ENCODE assay signal across 24 mouse cellular contexts in genomic region chr2:59813457-59813856, GRCm38 (mm10).
DNase-seq lines count a peak whose midpoint lies in the region; ATAC-seq and TF ChIP-seq lines count a peak whose summit lies in the region.
"Had no signal": no experiment of that assay in that cellular context is flagged by ENCODE, and none has a peak within 500 bp of the region (broad histone marks: within the 10 kb centered on the region; RNA-seq: fewer than 3 reads in every experiment).

No protein-coding gene starts in this region.

- H3K4me1 ChIP-seq in forebrain, embryonic 13.5 days: peaks cover 14% of the 10 kb centered on the region
- H3K4me1 ChIP-seq in forebrain, postnatal 0 days (ENCODE audit: insufficient read depth): no peaks in the 10 kb centered on the region
- H3K4me1 ChIP-seq in hindbrain, postnatal 0 days (ENCODE audit: insufficient read depth, low read length): peaks cover 9% of the 10 kb centered on the region
- H3K4me1 ChIP-seq in hindbrain, embryonic 13.5 days (replicated peaks): peaks cover 14% of the 10 kb centered on the region
- H3K4me1 ChIP-seq: embryonic facial prominence, embryonic 15.5 days; limb, embryonic 12.5 days; liver, embryonic 12.5 days had no signal

- no peaks in the 10 kb centered on the region for H3K27me3 ChIP-seq in forebrain, embryonic 13.5 days
- no peaks in the 10 kb centered on the region for H3K27me3 ChIP-seq in forebrain, postnatal 0 days (ENCODE audit: insufficient read depth, low read length)
- no peaks in the 10 kb centered on the region for H3K27me3 ChIP-seq in hindbrain, postnatal 0 days (ENCODE audit: insufficient read depth, low read length)
- H3K27me3 ChIP-seq in hindbrain, embryonic 13.5 days: no peaks in the 10 kb centered on the region
- H3K27me3 ChIP-seq: embryonic facial prominence, embryonic 15.5 days; heart, embryonic 15.5 days; kidney, embryonic 15.5 days; limb, embryonic 12.5 days; liver, embryonic 12.5 days; neural tube, embryonic 15.5 days had no signal

- 80% methylated on average over 13 of the region's 13 CpGs for WGBS in forebrain, embryonic 13.5 days
- 69% methylated on average over 13 of the region's 13 CpGs for WGBS in forebrain, postnatal 0 days
- 64% methylated on average over 13 of the region's 13 CpGs for WGBS in hindbrain, postnatal 0 days
- WGBS in hindbrain, embryonic 13.5 days: 82% methylated on average over 13 of the region's 13 CpGs

- ATAC-seq in forebrain, embryonic 13.5 days: no peak
- ATAC-seq in forebrain, postnatal 0 days: no peak
- ATAC-seq in hindbrain, postnatal 0 days: peak; percentile 79
- ATAC-seq in hindbrain, embryonic 13.5 days (ENCODE audit: low FRiP score): no peak
- ATAC-seq: intestine, postnatal 0 days; liver, embryonic 12.5 days had no signal

- H3K4me2 ChIP-seq in forebrain, embryonic 13.5 days: no peak overlapping the region
- H3K4me2 ChIP-seq in forebrain, postnatal 0 days (ENCODE audit: low read depth): no peak overlapping the region
- no peak overlapping the region for H3K4me2 ChIP-seq in hindbrain, postnatal 0 days (ENCODE audit: low read depth, low read length)
- H3K4me2 ChIP-seq in hindbrain, embryonic 13.5 days: no peak overlapping the region
- H3K4me2 ChIP-seq: embryonic facial prominence, embryonic 15.5 days; heart, embryonic 15.5 days; kidney, embryonic 15.5 days; limb, embryonic 12.5 days; liver, embryonic 12.5 days; midbrain, embryonic 11.5 days; neural tube, embryonic 15.5 days had no signal

- H3K4me3 ChIP-seq in forebrain, embryonic 13.5 days: no peak overlapping the region
- no peak overlapping the region for H3K4me3 ChIP-seq in forebrain, postnatal 0 days (ENCODE audit: low read depth, low read length)
- H3K4me3 ChIP-seq in hindbrain, postnatal 0 days (ENCODE audit: low read length): no peak overlapping the region
- no peak overlapping the region for H3K4me3 ChIP-seq in hindbrain, embryonic 13.5 days
- H3K4me3 ChIP-seq: embryonic facial prominence, embryonic 15.5 days; heart, embryonic 15.5 days; kidney, embryonic 15.5 days; limb, embryonic 12.5 days; liver, embryonic 12.5 days; neural tube, embryonic 15.5 days had no signal

- DNase-seq in forebrain, postnatal 0 days: no peak
- DNase-seq in hindbrain, postnatal 0 days (ENCODE audit: low spot score): peak; percentile 62
- peak; percentile 43 for DNase-seq in brain, adult 2 months (ENCODE audit: low read depth, low spot score)
- peak; percentile 39 for DNase-seq in cerebellum, adult 9-11 months
- DNase-seq in urinary bladder, postnatal 36 days (ENCODE audit: low spot score in 2 of 2): no peak
- DNase-seq in ovary, postnatal 36 days (ENCODE audit: low spot score): no peak
- DNase-seq: gastrocnemius, postnatal 14 days; heart, adult 18-20 months; kidney, postnatal 4 days; layer of hippocampus, adult 9-11 months; lung, adult 2 months; lung, postnatal 36 days; right cerebral cortex, postnatal 4 days; thymus, adult 2 months had no signal

- no peak overlapping the region for H3K27ac ChIP-seq in forebrain, embryonic 13.5 days
- H3K27ac ChIP-seq in forebrain, postnatal 0 days (ENCODE audit: low read depth, low read length): no peak overlapping the region
- peak overlapping the region; percentile 54; the same call in 1 of the 2 replicates for H3K27ac ChIP-seq in hindbrain, postnatal 0 days
- no peak overlapping the region for H3K27ac ChIP-seq in hindbrain, embryonic 13.5 days
- H3K27ac ChIP-seq: embryonic facial prominence, embryonic 15.5 days; heart, embryonic 15.5 days; kidney, embryonic 15.5 days; limb, embryonic 12.5 days; liver, embryonic 12.5 days; neural tube, embryonic 15.5 days had no signal

- peaks cover 6% of the 10 kb centered on the region; the same call in 1 of the 2 replicates for H3K36me3 ChIP-seq in forebrain, embryonic 13.5 days (ENCODE audit: poor library complexity, severe bottlenecking)
- H3K36me3 ChIP-seq in forebrain, postnatal 0 days (ENCODE audit: insufficient read depth): no peaks in the 10 kb centered on the region
- no peaks in the 10 kb centered on the region for H3K36me3 ChIP-seq in hindbrain, postnatal 0 days (ENCODE audit: insufficient read depth, low read length)
- no peaks in the 10 kb centered on the region for H3K36me3 ChIP-seq in hindbrain, embryonic 13.5 days
- H3K36me3 ChIP-seq: liver, embryonic 12.5 days; neural tube, embryonic 15.5 days had no signal

- H3K9me3 ChIP-seq in forebrain, embryonic 13.5 days (replicated peaks): no peaks in the 10 kb centered on the region
- no peaks in the 10 kb centered on the region for H3K9me3 ChIP-seq in forebrain, postnatal 0 days (ENCODE audit: low read length)
- H3K9me3 ChIP-seq in hindbrain, postnatal 0 days (ENCODE audit: low read length): no peaks in the 10 kb centered on the region
- no peaks in the 10 kb centered on the region for H3K9me3 ChIP-seq in hindbrain, embryonic 13.5 days
- H3K9me3 ChIP-seq: embryonic facial prominence, embryonic 15.5 days; heart, embryonic 15.5 days; kidney, embryonic 15.5 days; limb, embryonic 12.5 days; liver, embryonic 12.5 days; neural tube, embryonic 15.5 days had no signal

- no peak for TF ChIP-seq CTCF in forebrain, postnatal 0 days (IDR thresholded peaks at IDR 0.05; ENCODE audit: low read depth)
- no peak for TF ChIP-seq CTCF in hindbrain, postnatal 0 days (IDR thresholded peaks at IDR 0.05; ENCODE audit: low read depth)

- H3K9ac ChIP-seq in forebrain, embryonic 13.5 days: 0 out of 2 replicates have a peak overlapping the region, but pooled peaks have one; percentile 8
- H3K9ac ChIP-seq in forebrain, postnatal 0 days: no peak overlapping the region
- no peak overlapping the region for H3K9ac ChIP-seq in hindbrain, postnatal 0 days (replicated peaks; ENCODE audit: low read length)
- no peak overlapping the region for H3K9ac ChIP-seq in hindbrain, embryonic 13.5 days
- H3K9ac ChIP-seq: embryonic facial prominence, embryonic 15.5 days; heart, embryonic 15.5 days; kidney, embryonic 15.5 days; limb, embryonic 12.5 days; liver, embryonic 12.5 days; neural tube, embryonic 15.5 days had no signal

Comparison
In these comparisons a context has a peak if more than half of its experiments do, and no peak if none do; other contexts are left out.
1. DNase-seq: peak in hindbrain, postnatal 0 days (single experiment), brain, adult 2 months (single experiment) and cerebellum, adult 9-11 months (single experiment); none in forebrain, postnatal 0 days (single experiment), urinary bladder, postnatal 36 days (0 of 2) and ovary, postnatal 36 days (single experiment).